Mouse (Mus musculus) adrenal gland (tissue): ENCODE measurements around the gene Ptpre.

ENCODE experiments used
- intact Hi-C: fragments of 180-260 bp; cut with DNase I; formaldehyde crosslinking; loops from one replicate; pipeline ENCODE4 v1.15.1; 2025
- microRNA-seq, 2 experiments: library from miRNA; unstranded; fragments of <30 nt; microRNA quantifications; one replicate each; pipeline ENCODE4; 2019

The Ptpre gene

GRCm38 (mm10) chr7:135716445-135716877 lies 179.2 kb downstream of the Ptpre start:
- intact Hi-C loops, result no loop called here

DNA sequence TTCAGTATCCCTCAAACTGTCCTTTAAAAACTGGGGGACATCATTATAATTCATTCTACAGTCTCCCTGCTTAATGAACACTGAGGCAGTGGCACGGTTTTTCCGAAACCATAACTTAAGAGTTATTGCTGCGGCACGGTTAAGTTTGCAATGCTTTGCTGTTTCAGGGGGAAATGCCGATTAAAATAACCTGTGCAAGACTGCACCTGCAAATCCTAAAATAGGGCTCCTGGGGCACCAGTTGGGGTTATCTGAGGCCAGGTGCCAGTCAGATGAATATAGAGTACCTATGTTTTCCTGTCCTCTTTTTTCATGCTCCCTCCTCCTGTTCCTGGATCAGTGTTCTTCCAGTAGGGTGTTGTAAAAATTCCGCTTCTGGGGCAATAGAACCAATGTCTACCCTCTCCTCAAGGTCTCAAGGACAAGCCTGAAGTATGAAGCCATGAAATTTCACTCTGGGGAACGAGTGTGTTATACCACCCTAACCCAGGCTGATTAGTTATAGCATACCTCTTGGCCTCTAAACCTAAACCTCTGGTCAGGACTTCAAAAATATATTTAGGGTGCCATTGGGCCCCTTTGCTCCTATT lies 179.8 kb downstream of the Ptpre start:
- intact Hi-C loops, result no loop called here

DNA sequence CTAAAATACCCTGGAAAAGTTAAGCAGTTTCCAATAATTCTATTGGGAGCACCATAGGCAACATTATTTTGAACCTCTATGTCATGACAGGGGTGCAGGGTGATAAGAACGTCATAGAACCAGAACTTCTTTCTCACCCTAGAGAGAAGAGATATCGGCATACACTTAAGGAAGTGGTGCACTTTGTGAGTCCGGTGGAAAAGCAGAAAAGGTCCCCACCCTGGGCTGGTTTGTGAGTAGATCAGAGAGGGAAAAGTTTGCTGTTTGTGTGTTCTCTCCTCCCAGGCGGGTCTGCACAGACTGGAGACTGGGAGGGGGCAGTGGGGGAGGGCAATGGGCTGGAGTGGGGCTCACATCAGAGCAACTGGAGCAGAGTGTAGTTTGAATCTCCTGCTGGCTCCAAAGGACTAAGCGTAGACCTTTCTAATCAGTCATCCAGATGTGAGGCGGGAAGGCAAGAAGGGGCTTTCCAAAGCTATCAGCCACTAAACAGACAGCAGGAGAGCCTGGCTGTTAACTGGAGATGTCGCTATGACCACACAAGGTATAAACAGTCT lies 184.2 kb downstream of the Ptpre start:
- intact Hi-C loops, result no loop called here

- intact Hi-C loops, result no loop called here
These were observed 184.9 kb downstream of the Ptpre start for GRCm38 (mm10) chr7:135722011-135722838.

GRCm38 (mm10) chr7:135723672-135724341 lies 186.5 kb downstream of the Ptpre start:
- intact Hi-C loops, result no loop called here

GRCm38 (mm10) chr7:135726707-135727106 lies 189.4 kb downstream of the Ptpre start:
- intact Hi-C loops, result no loop called here

- intact Hi-C loops, result no loop called here
These were observed 190.8 kb downstream of the Ptpre start for GRCm38 (mm10) chr7:135728038-135728437.

DNA sequence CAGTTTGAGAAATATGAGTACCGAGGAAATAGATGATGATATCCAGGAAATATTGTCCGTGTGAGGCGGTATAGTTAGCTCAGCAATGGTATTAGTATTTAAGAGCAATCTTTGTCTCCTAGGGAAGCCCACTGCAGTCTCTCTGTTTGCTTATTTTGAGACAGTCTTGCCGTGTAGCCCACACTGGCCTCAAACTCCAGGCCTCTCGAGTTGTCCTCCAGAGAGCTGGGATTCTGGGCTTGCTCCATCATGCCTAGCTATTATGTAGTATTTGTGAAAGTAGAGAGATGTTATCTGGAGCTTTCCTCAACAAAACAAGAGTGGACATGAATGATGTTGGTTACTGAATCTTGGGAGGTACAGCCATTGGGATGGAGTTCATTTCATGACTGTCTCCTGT lies 197.1 kb downstream of the Ptpre start:
- intact Hi-C loops, result no loop called here

- intact Hi-C loops, result loop anchor here (5.0 kb wide), 1 partner anchor 53 kb away; no protein-coding TSS in a partner anchor
These were observed 197.8 kb downstream of the Ptpre start for GRCm38 (mm10) chr7:135734911-135735646.

Small RNA genes within 50 kb of the gene (microRNA-seq; reads per million reads assigned to microRNA genes)
- 0 reads per million in 2 experiments for gene Mir1962
